Mouse (Mus musculus): ENCODE results near the gene Trappc6b.
A peak's percentile ranks its signal among the peaks of the same experiment; 100 is the strongest.
"Not testable (repeated sequence)": the region's sequence is repeated elsewhere in the genome, so short reads cannot be mapped to it uniquely, and the experiment has no call there.

Gene Trappc6b

DNA sequence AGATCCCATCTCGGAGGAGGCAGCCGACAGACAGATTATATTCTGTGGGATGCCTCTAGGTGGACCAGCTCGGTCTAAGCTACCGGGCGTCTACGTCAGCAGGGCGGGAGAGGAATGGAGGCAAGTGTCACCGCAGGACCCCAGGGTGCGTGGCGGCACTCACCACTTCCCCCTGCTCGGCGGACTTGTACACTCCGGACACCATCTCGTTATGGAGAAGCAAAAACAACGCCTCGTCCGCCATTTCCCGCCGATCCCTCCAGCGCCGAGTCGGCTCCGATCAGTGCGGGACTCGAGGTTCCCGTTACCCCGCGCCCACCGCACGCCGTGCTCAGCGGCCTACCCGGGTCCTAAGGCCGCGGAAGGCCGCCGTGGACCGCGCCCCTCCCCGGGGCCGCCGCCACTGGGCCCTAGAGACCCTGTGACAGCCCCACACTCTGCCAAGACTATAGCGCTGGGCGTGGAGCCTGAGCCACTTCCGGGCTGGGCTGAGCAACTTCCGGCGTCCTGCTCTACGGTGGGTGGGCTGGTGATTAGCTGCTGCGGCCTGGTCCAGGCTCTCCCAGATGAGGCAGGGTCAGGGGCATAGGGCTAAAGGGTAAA, at the start of gene Trappc6b:
TSS of gene Trappc6b (minus strand) at position 480 of the 603 bp plus-strand sequence.
- DNase-seq = peak; percentile 71

DNA sequence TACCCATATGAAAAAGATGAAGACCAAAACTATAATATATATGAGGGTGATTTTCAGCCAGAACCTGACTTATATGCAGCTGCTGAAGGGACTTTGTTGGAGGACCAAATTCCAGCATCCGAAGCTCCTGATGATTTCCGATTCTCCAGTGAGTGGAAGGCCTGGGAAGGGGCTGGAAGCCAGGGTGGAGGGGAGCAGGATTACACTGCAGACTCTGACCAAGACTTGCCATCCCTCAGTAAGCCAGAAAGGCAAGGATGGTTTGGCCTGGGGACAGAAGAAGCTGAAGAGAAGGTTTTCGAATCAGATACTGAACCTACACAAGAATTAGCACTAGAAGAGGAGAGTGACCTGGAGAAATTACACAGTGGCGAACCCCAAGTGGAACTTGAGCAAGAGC, 46.7 kb upstream of the Trappc6b start:
- no peak for DNase-seq

DNA sequence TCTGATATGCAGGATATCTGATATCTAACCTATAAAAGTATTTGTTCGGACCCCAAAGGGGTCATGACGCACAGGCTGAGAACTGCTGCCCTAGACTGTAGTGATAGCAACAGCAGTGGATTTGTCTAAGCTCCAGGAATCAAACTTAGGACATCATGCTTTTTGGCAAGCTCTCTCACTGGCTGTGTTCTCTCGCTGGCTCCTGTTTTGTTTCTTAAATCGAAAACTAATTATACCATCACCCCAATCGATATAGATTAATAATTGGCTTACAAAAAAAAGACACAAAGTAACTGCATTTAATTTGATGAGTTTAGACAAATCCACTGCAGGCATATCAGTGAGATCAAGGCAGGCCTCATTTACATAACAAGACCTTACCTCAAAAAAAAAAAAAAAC, 45.2 kb upstream of the Trappc6b start:
- no peak for DNase-seq

DNA sequence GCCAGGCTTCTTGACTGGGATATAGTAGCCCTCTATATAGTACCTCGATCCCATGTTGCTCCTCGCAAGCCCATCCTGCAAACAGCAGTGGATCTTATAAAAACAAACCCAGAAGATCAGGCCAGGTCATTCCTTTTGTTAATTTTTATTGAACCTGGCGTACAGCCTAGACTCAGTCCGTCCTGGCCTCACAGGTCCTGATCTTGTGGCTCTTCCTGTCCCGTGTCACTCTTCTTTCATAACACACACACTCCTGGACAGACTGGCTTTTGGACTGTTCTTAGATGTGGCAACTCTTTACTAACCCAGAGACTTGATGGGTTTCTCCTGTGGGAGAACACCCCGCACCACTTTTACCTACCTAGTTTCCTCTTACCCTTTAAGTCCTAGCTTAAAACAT, 44.6 kb upstream of the Trappc6b start:
- DNase-seq = no peak

DNA sequence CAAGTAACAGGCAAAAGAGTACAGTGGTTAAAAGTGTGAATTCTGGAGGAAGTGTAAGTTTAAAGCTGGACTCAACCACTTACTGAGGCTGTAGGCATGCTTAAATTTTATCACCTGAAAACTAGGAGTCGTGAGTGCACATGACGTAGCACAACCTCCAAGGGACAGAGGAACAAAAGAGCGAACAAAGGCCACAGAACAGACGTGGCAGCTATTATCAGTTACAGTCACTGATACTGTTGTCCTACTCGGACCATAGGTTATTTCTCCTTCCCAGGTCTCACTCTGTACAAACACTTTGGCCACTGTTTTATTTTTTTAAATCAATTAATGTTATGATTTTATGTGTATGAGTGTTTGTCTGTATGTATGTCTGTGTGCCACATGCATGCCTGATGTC, 43.5 kb upstream of the Trappc6b start:
- no peak for DNase-seq

DNA sequence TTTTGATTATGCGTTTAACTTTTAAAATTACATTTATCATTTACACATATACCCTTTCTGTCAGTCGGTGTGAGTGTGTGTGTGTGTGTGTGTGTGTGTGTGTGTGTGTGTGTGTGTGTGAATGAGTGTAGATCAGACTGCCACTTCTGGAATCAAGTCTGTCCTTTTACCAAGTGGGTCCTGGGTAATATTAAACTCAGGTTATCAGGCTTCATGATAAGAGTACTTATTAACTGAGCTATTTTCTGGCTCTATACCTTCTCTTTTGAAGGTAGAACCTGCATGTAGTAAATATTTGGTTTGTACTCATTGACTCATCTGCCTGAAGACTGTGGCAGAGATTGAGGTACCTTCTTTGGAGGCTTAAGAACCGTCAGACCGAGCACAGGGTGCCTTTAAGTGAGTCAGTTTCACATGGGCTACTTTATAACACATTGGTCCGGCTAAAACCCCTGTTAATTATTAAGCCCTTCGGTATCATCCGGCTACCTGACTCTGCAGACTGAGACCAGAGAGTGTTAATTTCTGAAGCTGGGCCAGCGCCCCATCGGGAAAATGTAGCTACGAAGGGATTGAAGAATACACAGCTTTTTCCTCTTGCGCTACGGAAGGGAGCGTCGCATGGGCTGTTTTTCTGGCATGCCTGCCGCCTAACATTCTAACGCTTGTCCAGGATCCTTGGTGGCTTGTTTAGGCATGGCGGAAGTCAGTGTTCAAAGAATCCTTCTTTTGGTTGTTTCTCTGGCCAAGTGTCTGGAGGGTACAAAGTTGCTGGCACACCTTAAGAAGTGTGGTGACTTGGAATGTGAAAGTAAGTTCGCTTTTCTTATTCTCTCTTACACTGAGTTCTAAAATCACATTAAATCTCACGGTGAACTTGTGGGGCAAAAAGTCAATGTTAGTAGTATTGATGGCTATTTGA, 34.1 kb upstream of the Trappc6b start, which contains the start of gene Mia2:
TSS of gene Mia2 (plus strand) at position 696 of the 922 bp plus-strand sequence.
- DNase-seq = no peak

DNA sequence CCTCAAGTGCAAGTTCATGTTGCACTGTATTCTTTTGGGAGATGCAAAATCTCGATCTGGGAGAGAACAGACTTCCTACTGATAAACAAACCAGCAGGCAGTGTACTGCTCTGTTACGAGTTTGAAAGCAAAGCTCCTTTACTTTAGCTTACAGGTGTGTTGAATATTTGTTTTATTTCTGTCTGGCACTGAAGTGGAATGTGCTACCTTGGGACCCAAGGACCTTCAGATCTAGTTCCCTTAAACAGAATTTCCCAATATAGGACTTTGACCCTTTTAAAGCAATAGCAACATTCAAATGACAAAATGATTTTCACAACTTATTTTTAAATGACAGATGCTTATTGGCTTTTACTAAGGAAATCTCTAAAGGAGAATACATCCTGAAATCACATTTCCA, 32.3 kb upstream of the Trappc6b start:
- DNase-seq = no peak

DNA sequence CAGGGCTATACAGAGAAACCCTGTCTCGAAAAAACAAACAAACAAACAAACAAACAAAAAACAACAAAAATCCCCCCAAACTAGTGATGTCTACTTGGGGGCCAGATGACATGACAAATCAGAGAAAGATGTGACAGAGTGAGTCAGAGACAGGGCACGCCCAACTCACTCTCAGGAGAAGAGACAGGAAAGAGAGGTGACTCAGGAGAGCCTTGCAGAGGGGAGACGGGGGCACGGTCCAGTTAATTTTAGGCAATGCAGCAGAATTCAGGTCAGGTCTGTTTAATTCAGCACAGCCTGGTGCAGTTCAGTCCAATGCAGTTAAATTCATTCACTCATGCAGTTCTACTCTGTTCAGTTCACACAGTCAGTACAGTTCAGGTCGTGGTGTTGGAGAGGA, 24.9 kb upstream of the Trappc6b start:
- DNase-seq = no peak

DNA sequence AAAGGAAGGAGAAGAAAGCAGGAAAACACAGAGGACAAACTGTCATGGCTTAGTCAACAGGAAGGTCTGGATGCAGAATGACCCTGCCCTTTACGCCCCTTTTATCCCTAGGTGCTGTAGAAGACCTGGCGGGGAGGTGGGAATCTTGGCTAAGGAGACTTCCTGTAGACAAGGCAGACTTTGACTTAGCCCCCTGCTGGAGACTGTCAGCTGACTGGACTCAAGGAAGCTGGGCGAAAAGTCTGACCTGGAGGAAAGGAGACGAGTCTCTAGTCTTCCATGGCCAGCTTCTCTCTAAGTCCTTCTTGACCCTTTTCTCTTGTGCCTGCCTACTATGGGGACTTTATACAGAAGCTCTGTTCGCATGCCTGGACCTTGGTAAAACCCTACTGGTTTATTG, 23.2 kb upstream of the Trappc6b start:
- no peak for DNase-seq

DNA sequence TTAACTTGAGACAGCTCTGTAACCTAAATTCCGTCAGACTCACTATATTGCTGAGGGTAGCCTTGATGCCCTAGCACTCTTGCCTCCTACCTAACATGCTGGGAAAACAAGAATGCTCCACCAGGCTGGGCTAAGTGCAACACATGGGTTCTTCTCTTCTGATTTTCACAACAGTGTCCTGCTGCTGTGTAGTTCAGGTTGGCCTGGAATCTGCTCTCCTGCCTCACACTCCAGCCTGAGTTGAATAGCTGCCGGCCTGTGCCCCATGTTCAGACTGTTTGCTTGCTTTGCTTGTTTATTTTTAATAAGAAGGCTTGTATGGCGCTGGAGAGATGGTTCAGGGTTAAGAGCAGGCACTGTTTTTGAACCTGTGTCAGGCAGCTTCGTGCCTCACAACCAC, 19.2 kb upstream of the Trappc6b start:
- DNase-seq = no peak

DNA sequence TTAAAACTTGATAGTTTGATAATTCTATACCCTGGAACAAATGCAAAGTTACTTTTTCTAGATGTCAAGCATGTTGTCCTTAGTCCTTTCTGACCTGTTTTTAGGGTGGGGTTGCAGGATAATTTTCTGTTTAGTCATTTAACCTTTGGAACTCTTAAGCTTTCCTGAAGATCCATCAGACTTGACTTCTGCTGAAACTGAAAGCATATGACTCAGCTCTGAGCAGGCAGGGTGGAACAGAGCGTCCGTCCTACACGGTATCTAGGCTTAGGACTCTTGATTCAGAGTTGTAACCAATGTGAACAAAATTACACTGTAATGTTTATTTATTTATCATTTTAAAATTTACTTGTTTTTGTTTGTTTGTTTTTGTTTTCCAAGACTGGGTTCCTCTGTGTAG, 16.6 kb upstream of the Trappc6b start:
- DNase-seq = no peak

DNA sequence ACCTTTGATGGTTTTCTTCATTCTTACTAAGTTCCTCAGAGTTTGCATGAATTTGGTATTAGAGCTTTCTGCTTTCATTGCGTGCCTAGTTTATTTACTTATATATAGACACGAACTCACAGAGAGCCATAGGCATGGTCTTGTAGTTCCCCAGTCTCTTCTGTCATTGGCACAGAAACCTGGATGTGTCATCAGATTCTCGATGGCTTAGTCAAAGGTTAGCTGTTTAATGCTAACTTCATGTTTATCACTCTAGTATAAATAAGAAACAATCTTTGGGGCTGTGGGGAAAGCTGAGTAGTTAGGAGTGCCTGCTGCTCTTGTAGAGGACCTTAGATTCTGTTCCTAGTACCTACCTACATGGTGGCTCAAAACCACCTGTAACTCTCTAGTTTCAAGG, 15.7 kb upstream of the Trappc6b start:
- DNase-seq = no peak

DNA sequence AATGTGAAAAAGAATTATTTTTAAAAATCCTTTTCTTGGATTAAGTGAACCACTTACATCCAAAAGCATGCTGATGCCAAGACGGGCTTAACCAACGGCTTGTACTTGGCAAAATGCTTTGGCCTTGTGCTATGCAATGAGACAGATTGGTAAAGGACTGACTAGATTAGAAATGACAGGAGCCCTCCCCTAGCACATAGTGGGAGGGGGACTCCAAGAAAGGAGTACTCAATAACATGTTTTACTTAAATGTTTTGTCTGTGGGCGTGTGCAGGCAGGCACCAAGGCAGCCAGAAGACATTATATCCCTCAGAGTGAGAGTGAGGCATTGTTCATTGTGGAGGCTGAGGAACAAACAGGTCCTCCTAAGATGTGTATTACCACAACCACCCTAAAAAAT, 12.8 kb upstream of the Trappc6b start:
- no peak for DNase-seq

DNA sequence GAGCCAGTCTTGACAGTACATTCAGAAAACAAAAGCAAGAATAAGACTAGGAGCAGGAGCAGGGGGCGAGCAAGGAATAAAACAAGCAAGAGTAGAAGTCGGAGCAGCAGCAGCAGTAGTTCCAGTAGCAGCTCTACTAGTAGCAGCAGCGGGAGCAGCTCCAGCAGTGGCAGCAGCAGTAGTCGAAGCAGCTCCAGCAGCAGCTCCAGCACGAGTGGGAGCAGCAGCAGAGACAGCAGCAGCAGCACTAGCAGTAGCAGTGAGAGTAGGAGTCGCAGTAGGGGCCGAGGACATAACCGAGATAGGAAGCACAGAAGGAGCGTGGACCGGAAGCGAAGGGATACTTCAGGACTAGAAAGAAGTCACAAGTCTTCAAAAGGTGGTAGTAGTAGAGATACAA, 11.0 kb upstream of the Trappc6b start:
- DNase-seq = no peak

DNA sequence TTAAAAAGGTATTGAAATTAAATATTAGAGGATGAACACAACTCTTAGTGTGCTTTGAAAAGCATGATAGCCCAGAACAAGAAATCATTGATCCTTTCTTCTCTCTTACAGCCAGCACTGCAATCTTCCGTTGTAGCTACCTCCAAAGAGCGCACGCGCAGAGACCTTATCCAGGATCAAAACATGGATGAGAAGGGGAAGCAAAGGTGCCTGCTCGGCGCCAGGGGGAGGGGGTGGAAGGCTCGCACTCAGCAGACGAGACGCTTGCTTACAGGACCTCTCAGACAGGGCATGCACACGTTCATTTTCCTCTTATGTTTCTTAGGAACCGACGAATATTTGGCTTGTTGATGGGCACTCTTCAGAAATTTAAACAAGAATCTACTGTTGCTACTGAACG, 7.5 kb upstream of the Trappc6b start:
- DNase-seq = no peak

DNA sequence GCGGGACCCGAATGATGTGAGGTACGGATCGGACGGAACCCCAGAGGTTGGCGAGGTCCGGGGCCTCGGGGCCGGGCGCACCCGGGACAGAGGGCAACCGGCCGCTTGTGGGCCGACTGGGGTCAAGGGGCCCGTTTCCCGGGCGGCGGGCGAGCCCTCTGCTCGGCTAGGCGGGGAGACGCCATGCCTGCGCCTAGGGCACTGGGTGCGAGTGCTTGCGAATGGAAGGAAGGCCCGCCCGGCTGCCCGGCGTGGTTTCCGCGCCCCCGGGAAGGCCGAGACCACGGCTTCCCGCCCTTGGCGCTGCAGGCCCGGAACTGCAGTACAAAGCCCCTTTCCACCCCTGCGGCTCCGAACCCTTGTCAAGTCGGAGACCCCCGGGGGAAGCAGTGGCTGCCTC, 5.8 kb upstream of the Trappc6b start:
- no peak for DNase-seq

DNA sequence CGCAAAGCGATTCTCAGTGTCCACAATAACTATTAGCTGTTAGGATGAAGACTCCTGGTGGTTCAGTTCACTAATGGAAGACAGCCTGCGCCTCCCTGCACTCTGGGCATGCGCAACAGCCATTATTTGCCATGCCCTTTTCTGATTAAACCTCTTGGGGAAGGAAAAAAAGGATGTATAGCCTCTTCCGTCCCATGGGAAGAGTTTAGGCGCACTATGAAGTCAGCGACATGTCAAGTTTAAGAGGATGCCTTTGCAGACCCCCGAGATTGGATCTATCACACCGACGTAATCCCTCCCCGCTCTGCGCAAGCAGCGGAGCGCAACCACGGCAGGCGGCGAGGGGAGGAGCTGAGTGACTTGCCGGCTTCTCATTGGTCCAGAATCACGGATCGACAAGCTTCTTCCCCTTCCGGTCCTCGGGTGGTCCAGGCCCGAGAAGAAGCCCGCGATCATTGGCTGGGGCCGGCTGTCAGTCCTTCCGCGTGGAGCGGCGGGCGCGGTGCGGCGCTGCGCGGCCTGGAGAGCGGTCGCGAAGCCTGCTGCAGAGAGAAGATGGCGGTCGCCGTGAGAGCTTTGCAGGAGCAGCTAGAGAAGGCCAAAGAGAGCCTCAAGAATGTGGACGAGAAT, 5.3 kb upstream of the Trappc6b start, which contains the start of gene Pnn:
TSS of gene Pnn (plus strand) at position 437 of the 630 bp plus-strand sequence.
- peak; percentile 97 for DNase-seq

DNA sequence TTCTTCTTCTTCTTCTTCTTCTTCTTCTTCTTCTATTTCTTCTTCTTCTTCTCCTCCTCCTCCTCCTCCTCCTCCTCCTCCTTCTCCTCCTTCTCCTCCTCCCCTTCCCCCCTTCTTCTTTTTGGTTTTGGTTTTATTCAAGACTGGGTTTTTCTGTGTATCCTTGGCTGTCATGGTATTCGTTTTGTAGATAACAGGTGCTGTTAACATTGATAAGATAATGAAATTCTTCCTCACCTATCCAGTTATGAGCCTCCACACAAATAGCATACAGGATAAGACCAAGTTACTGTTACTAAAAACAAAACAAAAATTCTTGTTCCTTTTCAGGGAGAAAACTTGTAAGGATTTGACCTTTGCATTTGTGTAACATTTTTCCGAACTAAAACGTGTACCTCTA, 4.5 kb upstream of the Trappc6b start:
- no peak for DNase-seq

DNA sequence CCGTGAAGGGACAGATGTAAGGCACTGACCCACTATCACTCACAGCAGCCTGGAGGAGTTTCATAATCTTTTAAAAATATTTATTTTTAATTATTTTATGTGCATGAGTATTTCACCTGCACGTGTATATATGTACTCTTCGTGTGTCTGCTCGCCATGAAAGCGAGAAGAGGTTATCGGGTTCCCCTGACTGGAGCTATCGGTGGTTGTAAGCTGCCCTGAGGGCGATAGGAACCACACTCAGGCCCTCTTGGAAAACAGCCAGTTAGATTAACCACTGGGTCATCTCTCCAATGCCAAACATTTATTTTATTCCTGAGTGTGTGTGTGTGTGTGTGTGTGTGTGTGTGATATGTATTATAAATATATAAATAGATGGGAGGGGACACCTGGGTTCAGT, 3.6 kb upstream of the Trappc6b start:
- no peak for DNase-seq

DNA sequence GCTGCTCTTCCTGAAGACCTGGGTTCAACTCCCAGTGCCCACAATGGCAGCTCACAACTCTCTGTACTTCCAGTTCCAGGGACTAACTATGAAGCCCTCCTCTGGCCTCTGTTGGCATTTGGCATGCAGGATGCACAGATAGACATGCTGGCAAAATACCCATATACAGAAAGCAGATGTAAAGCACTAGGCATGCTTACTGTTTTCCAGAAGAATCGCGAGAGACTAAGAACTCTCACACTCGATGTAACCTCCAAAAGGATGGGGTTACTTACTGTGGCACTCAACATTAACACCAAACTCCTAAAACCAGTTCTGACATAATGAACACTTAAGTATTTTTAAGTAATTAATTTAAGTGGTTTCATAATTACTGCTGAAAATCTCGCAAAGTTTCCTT, 950 bp downstream of the Trappc6b start:
- DNase-seq = no peak

DNA sequence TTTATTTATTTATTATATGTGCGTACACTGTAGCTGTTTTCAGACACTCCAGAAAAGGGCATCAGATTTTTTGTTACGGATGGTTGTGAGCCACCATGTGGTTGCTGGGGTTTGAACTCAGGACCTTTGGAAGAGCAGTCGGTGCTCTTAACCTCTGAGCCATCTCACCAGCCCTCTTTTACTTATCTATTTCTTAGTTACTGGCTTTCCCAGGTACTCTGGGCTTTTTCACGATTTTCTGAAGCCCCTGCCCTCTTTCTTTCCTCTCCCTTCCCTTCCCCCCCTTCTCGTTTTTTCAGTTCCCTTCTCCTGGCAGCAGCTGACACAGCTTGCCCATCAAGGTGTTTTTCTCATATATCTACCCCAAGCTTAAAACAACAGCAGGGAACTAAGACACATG, 3.0 kb downstream of the Trappc6b start:
- DNase-seq = not testable (repeated sequence)

DNA sequence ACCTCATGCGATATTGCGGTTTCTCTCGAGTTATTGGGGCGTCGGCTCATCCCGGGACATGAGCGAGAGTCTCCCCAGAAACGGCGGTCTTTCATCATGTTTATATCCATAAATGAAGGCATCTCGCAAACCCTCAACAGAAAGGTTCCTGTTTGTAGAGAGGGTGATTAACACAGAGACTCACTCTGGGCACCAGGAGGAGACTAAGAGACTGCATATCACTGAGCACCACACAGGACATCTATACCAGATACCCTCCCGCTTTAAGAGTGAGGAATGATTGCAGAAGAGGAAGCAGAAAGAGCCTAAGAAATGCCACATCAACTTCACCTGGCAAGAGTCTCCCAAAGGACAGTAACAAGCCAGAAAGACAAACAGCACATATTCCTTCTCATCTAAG, 5.0 kb downstream of the Trappc6b start:
- DNase-seq = no peak

DNA sequence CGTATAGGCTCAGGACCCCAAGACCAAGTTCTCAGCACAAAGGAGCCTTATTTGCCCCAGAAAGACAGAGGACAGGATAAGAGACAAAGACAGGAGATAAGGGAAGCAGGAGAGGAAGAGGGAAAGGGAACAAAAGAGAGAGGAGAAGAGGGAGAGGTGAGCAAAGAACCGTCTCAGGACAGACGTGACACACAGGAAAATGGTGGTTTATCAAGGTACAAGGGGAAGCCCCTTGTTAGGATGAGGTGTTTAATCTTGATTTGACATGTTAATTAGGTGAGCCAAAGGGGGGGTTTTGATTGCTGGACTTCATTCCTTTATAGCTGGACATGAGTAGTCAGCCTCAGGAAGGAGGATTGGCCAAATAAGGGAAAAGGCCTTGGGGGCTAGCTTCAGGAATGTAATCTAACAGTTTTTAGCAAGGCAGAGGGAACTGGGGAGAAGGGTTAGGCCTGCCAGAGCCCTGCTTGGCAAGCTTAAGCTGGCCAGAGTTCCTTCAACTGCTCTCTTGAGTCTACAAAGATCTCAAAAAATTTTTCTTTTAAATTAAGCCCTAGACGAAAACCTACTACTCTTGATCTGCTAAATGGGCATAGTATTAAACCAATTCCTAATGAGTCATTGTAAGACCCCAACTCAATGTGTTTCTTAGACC, 5.9 kb downstream of the Trappc6b start:
- DNase-seq = no peak
